Mouse (Mus musculus) ES-E14 (cell line): ENCODE measurements around the gene E030030I06Rik.

Experiments
- CHD2 ChIP-seq: IDR thresholded peaks from 2 replicates; pipeline ENCODE4 v1.6.1; 2014; ENCODE audit warnings: mild to moderate bottlenecking, low read depth, low read length, inconsistent platforms
- HCFC1 ChIP-seq: IDR thresholded peaks from 2 replicates; pipeline ENCODE4 v1.6.1; 2012; ENCODE audit warnings: low read length, inconsistent platforms, borderline replicate concordance; ENCODE audit not compliant: insufficient read depth
- MAFK ChIP-seq: IDR thresholded peaks from 2 replicates; pipeline ENCODE4 v1.6.1; 2014; ENCODE audit warnings: mild to moderate bottlenecking, low read depth, low read length, inconsistent platforms; ENCODE audit not compliant: insufficient read depth
- ZC3H11A ChIP-seq: IDR thresholded peaks from 2 replicates; pipeline ENCODE4 v1.6.1; 2012; ENCODE audit warnings: low read depth, mild to moderate bottlenecking, inconsistent platforms, low read length, borderline replicate concordance

- TF ChIP-seq CHD2 (no peak), MAFK (no peak), HCFC1 (no peak), ZC3H11A (no peak)
Observed at GRCm38 (mm10) chr10:22150593-22150992, 1.5 kb upstream of the E030030I06Rik start.
